Mouse (Mus musculus): ENCODE measurements around the gene Pipox. TPM values are rescaled to one million over a fixed set of nuclear protein-coding genes. Genes with fewer than 3 reads are reported as not detected.

Gene Pipox
- 1 to 10 TPM; 1.2 to 3.2 TPM for total RNA-seq (2021)
- long read RNA-seq, experiment 1, partial matches to known transcripts: 0 of 2 reads
- long read RNA-seq, experiment 1, other reads (novel, unspliced or antisense): 1 of 2 reads
- long read RNA-seq, experiment 2: 0 reads

- DNase-seq: peak; percentile 94 to 96
Measured at GRCm38 (mm10) chr11:77893787-77894718, at the start of gene Pipox. Gene Pipox, minus strand, starts transcription at chr11:77894096.

GRCm38 (mm10) chr11:77942230-77942629, 48.3 kb upstream of the Pipox start:
- no peak for DNase-seq

GRCm38 (mm10) chr11:77937649-77938410, 43.9 kb upstream of the Pipox start:
- no peak for DNase-seq

- no peak for DNase-seq
Measured at GRCm38 (mm10) chr11:77936846-77937245, 43.0 kb upstream of the Pipox start.

GRCm38 (mm10) chr11:77934568-77935311, 40.8 kb upstream of the Pipox start:
- DNase-seq: no peak

- no peak for DNase-seq
Measured at GRCm38 (mm10) chr11:77934111-77934521, 40.2 kb upstream of the Pipox start.

- no peak for DNase-seq
Measured at GRCm38 (mm10) chr11:77932576-77932975, 38.7 kb upstream of the Pipox start.

- no peak for DNase-seq
Measured at GRCm38 (mm10) chr11:77931541-77932433, 37.9 kb upstream of the Pipox start.

GRCm38 (mm10) chr11:77930751-77931540, 37.0 kb upstream of the Pipox start, which contains the start of gene Sez6:
Gene Sez6, plus strand, starts transcription at chr11:77930800.
- DNase-seq: peak; percentile 87 to 92

- peak; percentile 48 for DNase-seq
Measured at GRCm38 (mm10) chr11:77927837-77928236, 33.9 kb upstream of the Pipox start.

GRCm38 (mm10) chr11:77926666-77927065, 32.8 kb upstream of the Pipox start:
- DNase-seq: no peak

GRCm38 (mm10) chr11:77925836-77926657, 32.2 kb upstream of the Pipox start:
- peak; percentile 20 to 31 for DNase-seq

- DNase-seq: peak in 1 of 2 experiments; percentile 47
Measured at GRCm38 (mm10) chr11:77923285-77923684, 29.4 kb upstream of the Pipox start.

GRCm38 (mm10) chr11:77917166-77917565, 23.3 kb upstream of the Pipox start:
- DNase-seq: peak in 1 of 2 experiments; percentile 13

GRCm38 (mm10) chr11:77916741-77917140, 22.8 kb upstream of the Pipox start:
- DNase-seq: no peak

- DNase-seq: peak in 1 of 2 experiments; percentile 17
Measured at GRCm38 (mm10) chr11:77914598-77915260, 20.8 kb upstream of the Pipox start.

GRCm38 (mm10) chr11:77913505-77913904, 19.6 kb upstream of the Pipox start:
- peak in 1 of 2 experiments; percentile 9 for DNase-seq

GRCm38 (mm10) chr11:77909776-77910175, 15.9 kb upstream of the Pipox start:
- DNase-seq: no peak
